Mouse (Mus musculus): ENCODE data around the gene Ppfia2.
A peak's percentile ranks its signal among the peaks of the same experiment; 100 is the strongest.

Ppfia2 gene

GRCm38 (mm10) chr10:106469855-106470532 is at the start of gene Ppfia2:
Gene Ppfia2 (plus strand): TSS chr10:106470339.
- DNase-seq (ENCODE audit: low spot score) = peak; percentile 76

GRCm38 (mm10) chr10:106468956-106469721 is 1.0 kb upstream of the Ppfia2 start:
- peak; percentile 73 for DNase-seq (ENCODE audit: low spot score)

DNA sequence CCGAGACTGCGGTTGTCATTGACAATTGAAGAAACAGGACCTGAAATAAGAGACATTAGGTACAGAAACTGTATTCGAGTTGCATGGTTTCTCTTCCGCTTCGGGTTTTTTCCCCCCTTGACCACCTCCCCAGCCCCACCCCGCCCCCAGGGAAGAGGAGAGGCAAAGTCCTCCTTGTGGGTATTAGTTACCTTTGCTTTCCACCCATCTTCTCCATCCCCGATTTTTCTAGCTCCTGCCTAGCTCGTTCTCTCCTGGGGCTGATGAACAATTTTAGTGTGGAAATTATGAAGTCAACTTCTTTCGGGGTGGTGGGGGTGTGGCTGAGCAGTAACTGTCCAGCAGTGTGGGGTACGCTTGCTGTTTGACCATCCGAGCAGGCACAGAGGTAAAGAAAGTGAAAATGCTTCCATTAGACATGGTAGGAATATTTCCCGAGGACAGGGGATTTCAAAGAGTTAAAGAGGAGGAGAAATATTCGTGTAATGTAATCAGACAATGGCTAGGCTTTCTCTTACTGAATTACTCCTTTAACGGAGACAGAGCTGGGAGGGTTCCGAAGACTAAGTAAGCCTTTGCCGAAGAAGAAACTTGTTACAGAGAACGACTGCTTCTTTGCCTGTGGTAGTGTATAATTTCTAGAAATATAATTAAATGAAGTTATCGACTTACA is 530 bp downstream of the Ppfia2 start:
- DNase-seq (ENCODE audit: low spot score) = peak; percentile 11

DNA sequence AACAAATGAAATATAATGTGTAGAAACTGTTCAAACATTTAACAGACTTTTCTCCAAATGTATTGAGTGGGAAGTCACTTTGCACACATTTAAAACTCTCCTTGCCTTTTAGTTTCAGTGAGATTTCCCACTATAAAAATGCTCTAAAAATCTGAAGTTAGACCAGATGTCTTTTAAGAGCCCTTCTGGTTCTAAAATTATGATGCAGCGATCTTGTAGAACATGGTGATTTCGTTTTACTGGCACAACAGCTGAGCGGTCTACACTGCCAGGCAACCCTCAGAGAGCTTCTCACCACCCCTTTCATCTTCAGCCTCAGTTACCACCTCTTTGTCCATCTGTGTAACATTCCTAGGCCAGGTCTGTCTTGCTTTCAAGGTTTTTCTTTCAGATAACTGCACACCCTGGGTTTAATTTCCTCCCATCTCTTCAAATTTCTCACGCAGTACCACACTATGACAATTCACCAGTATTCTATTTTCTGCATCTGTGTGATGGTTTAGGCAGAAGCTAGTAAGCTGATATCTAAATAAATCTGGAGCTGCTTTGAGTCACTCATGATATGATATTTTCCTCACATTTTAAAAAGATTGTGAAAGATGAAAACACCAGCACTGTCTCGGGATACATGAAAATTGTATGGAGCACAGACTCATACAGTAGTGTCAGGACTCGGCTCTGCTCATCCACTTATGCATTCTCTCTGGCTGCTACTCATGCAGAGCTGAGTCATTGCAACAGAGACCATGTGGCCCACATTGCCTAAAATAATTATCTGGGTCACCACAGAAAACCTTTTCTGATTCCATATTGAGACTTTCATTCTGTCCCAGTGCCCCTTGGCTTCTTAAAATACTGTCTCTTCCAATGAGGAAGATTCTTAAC is 39.4 kb downstream of the Ppfia2 start:
- DNase-seq (ENCODE audit: low spot score) = peak; percentile 45

DNA sequence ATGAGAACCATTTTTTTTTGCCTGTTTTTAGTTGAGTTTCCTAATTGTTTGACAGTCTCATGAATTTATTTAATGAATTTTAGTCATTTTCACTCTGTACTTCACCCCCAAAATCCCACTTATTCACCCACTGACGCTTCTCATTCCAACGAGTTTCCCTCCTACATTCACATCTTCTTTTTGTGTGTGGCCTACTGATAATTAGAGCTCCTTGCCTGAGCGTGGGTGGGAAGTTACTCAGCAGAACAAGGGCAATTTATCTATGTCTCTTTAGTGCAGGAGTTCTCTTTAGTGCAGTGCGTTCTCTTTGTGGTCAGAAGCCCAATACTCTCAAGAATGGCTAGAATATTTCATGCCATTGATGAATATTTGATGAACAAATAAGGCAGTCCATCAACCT is 95.9 kb downstream of the Ppfia2 start:
- no peak for DNase-seq (ENCODE audit: low spot score)

GRCm38 (mm10) chr10:106585026-106585425 is 114.9 kb downstream of the Ppfia2 start:
- DNase-seq (ENCODE audit: low spot score) = peak; percentile 50

DNA sequence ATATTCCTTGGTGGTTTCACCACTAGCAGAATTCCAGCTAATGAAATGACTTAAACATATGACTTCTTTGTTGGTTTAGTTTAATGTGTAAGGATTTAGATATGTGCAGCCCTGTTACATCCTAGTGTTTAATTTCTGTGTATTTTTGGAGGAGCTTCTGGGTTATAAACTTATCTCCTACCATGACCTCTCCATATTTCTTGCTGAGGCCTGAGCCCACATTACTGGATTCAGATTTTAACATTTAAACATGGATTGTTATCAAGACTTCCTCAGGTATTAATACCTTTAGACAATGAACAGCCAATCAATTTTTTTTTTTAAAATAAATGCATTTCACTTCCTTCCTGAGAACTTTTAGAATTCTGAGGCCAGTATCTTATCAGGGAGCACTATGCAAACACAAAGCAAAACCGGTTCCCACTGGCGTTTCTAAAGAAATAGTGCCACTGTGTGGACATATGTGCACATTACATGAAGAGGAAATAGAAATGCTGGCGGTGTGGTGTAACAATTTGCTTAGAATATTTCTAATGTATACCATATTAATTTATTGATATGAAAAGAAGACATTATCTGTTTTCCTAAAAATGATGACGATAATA is 115.4 kb downstream of the Ppfia2 start:
- peak; percentile 72 for DNase-seq (ENCODE audit: low spot score)

DNA sequence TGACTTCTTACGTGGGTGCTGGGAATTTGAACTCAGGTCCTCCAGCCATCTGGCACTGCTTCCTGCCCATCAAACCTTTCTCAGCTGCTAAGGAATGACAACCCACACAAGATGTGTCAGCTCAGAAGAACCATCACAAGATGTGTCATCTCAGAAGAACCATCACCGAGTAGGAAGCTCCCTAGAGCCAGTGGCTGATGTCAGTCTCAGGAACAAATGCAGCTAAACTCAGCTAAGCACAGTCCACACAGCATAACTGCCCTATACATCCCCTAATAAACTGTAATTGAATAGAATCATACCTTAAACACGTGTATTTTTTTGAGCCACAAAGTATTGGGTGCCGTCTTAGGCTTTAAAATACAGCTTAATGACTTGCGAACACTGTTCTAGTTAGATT is 117.7 kb downstream of the Ppfia2 start:
- no peak for DNase-seq (ENCODE audit: low spot score)

DNA sequence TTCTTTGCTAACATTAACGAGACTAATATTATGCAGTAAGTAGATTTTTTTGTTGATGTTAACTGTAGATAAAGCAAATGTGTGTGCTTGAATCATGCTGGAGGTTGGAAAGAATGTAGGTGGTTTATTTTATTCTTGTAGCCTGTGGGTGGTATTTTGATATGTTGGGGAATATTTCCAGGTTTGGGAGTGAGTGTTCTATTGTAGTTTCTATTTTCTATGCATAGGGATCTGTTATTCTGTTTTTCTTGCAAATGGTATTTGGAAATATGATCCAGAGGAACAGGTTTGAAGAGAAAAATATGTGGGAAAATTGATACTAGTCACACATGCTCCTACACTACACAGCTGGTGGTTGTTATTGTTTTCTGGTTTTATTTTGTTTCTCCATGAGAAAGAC is 120.8 kb downstream of the Ppfia2 start:
- no peak for DNase-seq (ENCODE audit: low spot score)

DNA sequence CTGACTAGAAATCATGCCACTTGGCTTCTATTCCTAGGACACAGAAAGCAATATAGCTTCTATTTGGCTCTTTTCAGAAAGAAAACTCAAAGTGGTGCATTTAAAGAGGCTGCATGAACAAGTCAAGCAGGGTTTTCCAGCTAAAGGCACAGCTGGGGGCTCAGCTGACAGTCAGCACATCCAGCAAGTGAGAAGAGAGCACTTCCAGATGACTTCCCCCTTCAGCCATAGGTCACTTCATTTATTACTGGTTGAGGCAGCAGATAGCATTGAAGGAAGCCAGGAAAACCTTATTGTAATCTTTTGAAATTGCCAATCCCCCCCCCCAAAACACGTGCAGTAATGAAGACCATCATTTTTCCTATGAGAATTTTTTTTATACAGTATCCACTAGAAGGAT is 126.8 kb downstream of the Ppfia2 start:
- DNase-seq (ENCODE audit: low spot score) = no peak

GRCm38 (mm10) chr10:106603319-106603898 is 133.3 kb downstream of the Ppfia2 start:
- DNase-seq (ENCODE audit: low spot score) = no peak

- DNase-seq (ENCODE audit: low spot score) = peak; percentile 64
Observed at GRCm38 (mm10) chr10:106609177-106609981, 139.2 kb downstream of the Ppfia2 start.

GRCm38 (mm10) chr10:106610222-106610621 is 140.1 kb downstream of the Ppfia2 start:
- peak; percentile 71 for DNase-seq (ENCODE audit: low spot score)

DNA sequence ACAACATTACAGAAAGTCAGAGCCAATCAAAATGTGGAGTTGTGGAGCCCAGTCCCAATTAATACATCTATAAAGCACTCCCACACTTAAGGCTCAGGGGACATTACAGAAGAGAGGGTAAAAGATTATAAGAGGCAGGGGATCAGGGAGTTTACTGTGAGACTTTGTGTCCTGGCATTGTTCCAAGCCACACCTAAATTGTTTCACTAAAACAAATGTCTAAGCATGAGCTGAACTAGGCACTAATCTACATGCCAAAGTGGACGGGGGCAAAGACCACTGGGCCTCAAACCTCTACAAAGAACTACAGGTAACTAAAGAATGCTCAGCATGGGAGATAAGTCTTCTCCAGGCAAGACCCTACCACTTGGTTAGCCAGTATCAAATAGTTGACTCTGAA is 148.1 kb downstream of the Ppfia2 start:
- no peak for DNase-seq (ENCODE audit: low spot score)

- DNase-seq (ENCODE audit: low spot score) = no peak
Observed at GRCm38 (mm10) chr10:106620952-106621351, 150.8 kb downstream of the Ppfia2 start.

- DNase-seq (ENCODE audit: low spot score) = no peak
Observed at GRCm38 (mm10) chr10:106623342-106623741, 153.2 kb downstream of the Ppfia2 start.

DNA sequence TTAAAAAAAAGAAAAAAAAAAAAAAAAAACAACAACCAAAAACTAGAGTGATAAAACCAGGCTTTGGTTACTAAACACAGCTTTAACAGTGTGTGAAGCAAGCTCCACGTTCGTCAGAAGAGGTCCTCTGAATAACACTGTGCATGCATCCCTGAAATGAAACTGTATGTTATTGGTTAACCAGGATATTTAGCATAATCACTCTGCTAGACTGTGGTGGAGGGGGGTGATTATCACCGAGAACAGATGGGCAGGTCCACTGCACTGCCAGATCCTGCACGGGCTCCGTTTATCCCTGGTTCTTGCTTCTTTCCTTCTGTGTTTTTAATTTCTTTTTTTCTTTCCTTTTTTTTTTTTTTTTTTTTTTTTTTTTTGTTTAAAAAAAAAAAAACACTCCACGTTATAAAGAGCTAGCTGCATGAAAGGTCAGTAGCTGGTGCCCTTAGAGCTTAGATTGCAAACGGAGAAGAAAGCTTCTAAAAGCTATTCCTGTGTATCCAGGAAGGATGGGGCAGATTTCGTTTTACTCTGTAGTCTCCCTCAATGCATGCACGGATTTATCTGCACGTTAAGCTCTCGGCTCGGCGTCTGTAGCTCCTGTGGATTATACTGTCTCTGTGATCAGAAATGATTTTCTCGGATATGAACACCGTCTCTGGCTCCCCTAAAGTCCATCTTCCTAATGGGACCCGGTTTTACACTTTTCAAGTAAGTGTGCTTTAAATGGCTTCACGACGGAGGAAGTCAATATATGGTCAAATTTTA is 162.2 kb downstream of the Ppfia2 start:
- DNase-seq (ENCODE audit: low spot score) = peak; percentile 50

DNA sequence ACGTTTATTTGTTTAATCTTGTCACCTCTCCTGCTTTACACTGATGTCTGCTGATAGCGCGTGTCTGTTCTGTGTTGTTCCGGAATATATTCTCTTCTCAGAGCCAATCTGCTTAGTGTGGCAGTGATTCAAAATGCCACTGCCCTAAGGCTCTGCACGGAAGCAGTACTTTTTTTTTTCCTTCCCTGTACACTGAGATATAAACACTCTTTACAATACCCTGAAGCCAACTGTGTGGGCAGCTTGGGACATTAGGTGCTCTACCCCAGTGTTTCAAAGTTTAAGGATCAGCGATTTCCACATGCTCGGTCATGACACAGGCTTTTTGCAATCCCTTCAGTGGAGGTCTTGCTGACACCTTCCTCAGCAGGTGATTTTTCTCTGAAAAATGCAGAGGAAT is 163.8 kb downstream of the Ppfia2 start:
- DNase-seq (ENCODE audit: low spot score) = no peak

DNA sequence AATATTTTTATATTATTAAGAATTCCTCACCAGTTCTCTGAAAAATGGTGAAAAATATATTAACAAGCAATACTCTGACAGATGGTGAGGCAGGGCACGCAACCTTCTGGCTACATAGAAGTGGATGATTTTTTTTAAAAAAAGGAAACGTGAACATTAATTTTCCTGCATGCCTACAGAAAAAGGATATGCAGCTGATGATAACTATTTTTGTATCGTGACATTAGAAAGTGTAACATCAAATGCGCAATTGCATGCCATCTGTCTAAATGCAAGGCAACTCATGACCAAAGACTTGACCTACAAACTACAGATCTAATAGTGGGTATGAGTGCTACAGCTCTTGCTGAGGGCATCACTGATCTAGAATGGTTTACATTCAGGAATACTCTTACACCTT is 182.1 kb downstream of the Ppfia2 start:
- DNase-seq (ENCODE audit: low spot score) = no peak

DNA sequence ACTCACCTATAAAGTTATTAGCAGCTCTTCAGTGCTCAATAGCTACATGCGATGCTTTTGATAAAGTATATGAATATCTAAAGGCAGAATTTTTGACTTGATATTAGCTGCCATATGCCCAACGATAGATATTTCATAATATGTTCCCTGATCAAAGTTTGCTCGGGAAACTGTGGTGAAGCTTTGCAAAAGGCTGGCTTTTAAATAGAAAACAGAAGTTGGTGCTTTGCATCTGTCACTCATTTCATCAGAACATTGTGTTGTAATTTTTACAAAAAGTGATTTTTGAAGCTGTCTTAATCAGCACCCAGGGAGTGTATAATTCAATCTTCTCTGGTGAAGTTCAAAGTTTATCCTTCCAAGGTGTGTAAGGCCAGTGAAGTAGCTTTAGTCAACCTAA is 195.1 kb downstream of the Ppfia2 start:
- no peak for DNase-seq (ENCODE audit: low spot score)
